Mouse (Mus musculus) Muller cell, postnatal 12 days (primary cell): ENCODE data around the gene Pax2.

Experiments used
- DNase-seq: peaks from one replicate; pipeline ENCODE4 v3.0.0-alpha.2; 2015; ENCODE audit errors: inconsistent ontology term

Gene Pax2

DNA sequence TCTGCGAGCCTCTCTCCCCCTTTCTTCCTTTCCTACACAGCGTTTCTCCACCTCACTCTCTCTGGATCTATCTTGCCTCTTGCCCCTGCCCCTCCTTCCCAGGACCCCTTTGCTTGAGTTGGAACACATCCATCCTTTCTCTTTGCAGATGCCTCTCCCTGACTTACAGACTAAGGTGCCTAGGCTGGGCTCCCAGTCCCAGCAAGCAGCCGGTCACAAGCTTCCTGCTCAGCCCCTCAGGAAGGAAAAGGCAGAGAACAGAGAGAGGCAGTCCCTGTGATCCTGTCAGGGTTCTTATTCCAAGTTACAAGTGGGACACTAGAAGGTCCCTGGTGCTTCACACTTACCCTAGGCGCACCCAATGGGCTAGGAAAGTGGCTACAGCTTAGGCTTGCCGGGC is 7.6 kb upstream of the Pax2 start:
- no peak for DNase-seq

DNA sequence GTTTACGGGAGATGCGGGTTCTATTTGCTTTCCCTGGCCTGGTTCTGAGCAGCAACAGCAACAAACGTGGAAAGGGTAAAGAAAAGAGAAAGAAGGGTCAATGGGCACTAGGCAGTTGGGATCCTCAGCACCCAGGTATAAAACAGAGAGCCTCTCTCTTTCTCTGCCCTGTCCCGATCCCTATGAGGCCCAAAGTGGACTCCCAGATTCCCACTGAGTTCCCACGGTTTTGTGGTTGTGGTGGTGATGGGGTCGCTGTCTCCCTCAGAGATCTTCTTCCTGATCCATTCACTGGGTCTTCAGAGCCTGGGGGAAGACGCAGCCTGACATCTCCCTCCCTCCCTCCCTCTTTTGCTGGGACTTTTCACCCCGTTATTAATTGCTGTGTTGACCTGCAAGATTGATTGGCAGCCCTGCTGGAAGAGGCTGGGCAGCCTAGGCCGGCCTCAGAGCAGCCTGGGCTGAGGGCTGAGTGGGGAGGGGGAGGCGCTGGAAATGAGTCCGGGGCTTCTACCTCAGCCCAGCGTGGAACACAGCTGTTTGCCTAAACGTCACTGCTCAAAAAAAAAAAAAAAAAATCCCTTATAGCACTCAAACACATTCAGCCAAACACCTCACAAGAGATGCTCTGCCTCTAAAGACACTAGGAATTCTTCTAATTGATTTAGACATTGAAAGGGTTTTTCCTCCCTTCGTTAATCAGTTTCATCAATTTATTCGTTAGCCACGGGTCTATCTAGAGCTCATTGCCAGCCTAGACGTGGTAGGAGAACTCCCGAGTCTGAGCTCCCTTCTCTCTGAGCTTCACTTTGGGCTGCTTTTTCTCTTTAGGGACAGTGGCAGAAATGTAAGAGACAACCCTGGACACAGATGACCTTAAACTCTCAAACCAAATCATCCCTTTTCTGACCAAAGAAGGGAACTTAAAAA is 6.5 kb upstream of the Pax2 start:
- no peak for DNase-seq

DNA sequence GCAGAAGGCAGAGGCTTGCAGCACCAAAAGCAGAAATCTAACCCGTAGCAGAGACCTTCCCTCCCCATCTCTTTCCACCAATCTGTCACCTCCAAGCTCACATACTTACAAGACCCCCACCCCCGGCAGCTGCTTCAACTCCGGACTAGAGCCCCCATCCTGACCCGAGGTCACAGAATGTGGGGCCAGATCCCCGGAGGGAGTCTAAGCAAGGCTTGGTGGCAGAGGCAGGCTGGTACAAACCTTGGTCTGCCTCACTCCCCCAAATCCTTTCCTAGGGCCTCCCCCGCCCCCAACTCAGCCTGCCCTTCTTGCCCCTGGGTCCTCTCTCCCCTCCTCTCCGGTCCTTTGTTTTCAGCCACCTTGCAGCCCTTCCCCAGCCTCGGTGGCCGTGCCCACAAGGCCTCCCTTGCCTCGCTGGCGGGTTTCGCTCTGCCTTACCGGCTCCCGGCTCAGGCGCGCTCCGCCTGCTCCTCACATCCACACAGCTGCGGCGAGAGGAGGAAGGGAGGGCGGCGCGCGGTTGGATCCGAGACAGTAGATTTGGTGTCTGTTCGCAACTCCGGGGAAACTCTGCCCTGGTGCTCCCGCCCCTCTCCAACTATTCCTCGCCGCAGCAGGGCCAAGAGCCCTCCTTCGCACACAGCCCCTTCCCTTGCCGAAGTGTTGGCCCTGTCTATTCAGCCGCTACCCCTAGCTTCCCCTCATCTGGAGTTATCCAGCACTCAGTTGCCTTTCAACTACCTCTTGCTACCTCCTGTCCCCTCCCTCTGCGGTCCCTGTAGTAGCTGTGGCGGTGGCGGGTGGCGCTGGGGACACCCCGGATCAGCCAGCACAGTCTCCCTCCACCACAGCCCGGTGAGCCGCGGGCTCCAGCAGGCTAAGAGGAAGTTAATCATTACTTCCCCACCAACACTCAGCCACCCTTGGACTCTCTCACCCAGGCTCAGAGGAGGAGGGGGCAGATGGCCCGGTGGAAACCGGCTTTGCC is 5.5 kb upstream of the Pax2 start:
- no peak for DNase-seq

DNA sequence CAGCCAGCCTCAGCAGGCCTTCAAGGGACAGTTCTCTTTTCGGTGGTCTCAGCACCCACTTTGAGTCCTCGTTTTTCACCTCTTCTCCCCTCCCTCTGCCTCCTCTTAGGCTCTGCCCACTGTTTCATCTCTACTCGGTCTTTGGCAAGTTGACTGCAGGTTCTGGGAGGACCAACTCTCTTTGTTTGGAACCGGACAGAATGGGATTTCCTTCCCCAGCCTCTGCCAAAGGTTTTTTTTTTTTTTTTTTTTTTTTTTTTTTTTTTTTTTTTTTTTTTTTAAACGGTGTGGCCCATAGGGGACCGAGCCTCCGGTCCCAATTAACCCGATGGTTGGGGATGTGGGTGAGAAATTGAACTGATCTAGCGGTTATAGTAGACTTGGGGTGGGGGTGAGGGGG is 4.8 kb upstream of the Pax2 start:
- no peak for DNase-seq

DNA sequence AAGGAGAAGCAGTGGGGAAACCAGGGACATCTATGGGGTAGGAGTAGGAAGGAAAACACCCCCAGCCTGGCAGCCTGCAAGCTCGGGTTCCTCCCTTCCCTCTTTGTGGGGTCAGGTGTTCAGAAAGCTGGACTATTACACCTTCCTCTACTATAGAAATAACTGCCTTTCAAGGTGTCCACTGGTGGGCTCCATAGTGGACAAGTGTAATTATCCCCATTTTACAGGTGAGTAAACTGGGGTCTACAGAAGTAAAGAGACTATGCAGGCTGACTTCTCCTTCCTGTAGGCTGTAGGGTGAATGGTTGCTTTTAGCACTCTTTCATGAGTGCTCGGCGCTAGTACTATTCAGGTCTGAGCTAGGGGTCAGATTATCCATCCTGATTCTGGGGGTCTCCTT is 4.3 kb upstream of the Pax2 start:
- no peak for DNase-seq

DNA sequence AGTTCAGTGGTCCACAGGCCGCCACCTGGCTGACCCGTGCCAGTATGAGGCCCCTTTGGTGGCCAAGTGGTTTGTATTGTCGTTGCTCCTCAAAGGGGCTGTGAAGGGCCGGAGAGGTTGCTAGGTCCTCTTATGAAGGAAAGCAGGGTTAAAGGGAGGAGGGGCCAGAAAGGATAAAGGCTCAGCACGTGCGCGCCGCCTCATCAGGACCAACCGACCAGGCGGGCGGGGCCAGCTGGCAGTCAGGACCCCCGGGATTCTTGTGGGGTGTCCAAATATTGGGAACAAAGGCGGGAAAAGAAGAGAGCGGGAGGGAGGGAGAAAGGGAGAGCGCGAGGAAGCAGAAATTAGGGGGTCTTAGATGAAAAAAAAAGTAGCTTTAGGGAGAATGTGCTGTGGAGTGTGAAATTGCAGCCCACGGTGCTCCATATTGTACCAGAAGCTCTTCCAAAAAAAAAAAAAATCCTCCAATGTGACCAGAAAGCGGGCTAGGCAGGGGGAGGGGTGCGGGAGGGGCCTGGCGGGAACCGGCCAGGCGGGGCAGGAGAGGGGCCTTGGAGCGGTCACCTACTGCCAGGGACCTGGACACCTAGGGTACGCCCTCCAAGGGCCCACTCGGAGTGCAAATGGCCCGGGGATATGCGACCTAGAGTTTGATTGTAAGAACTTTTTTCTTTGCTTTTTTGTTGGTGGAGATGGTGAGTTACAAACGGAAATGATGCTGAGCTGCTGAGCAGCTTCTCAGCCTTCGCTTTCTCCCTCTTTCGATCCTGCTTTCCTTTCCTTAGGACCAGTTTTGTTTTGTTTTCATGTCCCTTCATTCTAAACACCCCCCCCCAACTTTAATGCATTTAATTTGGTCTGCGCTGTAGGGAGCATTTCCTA is 3.5 kb upstream of the Pax2 start:
- no peak for DNase-seq

DNA sequence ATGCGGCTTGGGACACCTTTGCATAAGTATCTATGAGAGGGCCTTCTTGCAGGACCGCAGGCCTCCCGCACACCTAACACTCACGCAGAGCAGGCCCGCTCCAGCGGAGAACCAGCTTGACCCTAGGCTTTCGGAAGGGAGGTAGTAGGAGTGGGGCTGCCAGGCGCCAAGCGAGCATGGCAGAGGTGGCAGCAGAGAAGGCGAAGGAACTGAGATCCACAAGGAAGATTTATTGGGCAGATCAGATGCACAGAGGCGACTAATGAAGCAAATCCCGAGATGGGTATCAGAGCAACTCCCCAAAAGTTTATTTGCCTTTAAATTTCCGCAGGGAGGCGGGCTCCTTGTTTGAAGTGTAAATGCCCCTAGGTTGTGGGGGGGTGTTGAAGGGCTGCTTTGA is 2.5 kb upstream of the Pax2 start:
- no peak for DNase-seq

DNA sequence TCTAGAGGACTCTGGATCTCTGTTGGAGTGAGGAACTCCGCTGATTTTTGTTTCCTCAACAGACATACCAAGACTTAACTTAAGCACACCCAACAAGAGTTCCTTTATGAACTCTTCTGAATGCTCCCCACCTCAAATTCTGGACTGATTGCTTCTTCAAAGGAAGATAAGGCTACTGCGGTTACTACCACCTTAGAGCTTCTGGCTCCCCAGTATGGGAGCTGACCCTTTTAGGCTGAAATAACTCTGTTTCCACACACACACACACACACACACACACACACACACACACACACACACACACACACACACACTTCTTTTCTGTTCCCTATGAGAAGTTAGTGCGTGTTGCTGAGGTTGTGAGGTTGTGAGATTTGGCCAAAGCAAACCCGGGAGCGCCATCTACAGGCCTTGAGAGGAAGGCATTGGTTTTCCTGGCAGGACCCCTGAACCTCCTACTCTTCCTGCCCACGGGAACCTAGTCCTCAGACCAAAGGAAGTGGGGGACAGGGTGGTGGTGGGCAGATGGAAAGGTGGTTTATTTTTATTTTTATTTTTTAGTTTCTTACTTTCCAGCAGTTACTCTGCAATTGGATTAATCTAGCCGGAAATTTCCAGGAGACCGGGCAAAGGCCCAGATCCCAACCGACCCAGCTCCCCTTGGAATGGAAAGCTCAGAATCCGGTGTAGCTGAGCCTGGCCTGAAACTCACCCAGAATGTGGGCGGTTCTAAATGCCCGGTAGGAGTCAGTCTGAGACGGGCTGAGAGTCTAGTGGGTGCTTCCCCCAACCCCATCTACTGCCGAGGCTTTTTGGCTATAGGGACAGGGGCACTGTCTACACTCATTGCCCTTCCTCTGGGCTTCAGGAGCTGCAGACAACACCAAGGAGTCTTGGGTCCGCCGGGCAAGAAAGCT is 1.1 kb upstream of the Pax2 start:
- peak; percentile 56 for DNase-seq

DNA sequence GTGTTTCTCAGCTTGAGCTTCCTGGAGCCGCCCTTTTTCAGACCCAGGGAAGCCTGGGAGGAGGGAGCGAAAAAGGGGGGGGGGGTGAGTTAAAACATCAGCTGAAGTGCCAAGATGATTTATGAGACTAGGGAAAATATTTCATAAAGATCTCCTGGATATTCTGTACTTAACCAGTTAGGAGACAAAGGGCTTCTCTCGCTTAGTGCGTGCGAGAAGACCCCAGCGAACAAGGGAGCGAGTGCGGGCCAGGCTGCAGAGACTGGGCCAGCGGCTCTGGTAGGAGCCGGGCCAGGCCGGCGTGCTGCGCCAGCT is 510 bp upstream of the Pax2 start:
- DNase-seq: no peak

DNA sequence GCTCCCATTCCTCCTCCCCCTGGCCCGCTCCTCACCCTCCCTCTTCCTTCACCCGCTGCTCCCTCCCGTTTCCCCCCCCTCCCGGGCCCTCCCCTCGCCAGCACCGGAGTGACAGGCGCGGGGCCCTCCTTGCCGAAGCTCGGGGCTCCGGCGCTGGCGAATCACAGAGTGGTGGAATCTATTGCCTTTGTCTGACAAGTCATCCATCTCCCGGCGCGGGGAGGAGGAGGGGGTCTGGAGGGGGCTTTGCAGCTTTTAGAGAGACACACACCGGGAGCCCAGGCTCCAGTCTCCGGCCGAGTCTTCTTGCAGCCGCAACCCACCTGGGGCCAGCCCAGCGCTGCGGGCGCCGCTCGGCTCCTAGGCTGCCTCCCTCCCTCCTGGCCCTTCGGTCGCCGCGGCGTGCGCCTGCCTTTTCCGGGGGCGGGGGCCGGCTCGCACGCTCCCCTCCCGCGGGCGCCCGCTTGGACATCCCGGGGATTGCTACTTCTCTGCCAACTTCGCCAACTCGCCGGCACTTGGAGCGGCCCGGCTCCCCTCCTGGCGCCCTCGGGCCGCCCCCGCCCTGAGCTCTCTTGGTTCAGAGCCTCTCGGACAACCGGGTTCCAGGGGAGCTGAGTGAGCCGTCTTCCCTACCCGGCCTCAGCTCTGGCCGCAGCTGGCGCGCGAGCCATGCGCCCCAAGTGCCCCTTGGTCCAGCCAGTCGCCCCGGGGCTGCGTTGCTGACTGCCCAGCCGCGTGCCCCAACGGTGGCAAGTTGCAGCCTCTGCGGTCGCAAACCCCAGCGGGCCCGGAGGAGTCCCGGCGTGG is 781 bp downstream of the Pax2 start:
- peak; percentile 75 for DNase-seq

DNA sequence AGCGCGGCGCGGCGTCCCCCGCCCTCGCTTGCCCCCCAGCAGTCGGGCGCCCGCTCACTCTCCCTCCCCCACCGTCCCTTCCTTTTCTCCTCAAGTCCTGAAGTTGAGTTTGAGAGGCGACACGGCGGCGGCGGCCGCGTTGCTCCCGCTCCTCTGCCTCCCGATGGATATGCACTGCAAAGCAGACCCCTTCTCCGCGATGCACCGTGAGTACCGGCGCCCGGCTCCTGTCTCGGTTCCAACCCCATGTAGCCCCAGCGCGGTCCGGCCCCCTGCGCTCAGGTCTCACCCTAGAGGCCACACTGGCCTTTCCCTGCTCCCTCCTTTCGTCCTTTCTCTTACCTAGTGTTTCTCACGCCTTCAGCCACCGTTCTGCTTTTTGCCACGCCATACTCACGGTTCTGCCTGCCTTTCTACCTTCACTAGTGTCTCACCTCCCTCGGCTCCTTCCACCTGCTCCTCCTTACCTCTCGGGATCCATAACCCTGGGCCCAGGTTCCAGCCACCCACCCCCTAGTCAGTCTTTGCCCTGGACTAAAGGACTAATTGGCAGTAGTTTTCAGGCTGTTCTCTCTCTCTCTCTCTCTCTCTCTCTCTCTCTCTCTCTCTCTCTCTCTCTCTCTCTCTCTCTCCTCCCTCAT is 1.5 kb downstream of the Pax2 start:
- no peak for DNase-seq

DNA sequence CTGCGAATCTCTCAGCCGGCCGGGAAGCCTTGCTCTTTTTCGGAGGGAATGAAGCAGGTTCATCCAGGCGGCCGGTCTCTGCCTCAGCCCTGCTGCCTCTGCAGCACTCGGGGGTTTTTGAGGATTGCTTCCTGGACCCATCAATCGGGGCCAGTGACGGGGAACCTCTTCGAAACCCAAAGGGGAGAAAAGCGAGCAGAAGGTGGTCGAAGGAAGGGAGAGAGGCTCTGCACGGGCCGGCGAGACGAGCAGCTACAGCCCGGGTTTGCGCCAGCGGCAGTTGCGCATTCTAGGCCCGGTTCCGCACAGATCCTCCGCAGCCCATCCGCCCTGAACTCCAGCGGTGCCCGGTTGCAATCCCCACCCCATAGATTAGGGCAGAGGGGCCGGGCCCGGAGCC is 3.0 kb downstream of the Pax2 start:
- no peak for DNase-seq

DNA sequence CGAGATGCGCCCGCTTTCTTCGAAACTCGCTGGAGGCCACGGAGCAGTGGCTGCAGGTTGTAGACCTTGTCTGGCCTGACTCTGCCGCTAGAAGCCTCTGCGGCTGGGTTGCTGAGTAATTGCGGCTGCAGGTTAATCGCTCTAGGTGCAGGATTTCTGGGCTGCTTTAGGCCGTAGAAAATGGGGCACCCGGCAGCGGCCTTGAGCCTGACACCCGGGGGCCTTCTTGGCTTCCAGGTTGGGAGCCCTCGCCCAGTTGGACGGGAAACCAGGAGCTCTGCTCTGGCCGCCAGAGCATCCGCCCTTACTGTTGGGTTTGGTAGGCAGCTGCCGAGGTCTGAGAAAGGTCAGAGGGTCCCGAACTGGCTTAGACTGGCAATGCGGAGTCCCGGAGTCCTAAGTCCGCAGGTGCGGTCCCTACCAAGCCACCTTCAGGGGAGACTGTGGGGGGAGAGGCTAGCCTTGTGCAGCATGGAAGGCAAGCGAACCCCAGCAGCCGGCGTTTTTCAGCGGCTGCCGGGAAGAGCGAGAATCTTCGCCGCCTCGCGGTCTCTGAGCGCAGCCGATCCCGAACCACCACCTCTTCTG is 3.8 kb downstream of the Pax2 start:
- no peak for DNase-seq

DNA sequence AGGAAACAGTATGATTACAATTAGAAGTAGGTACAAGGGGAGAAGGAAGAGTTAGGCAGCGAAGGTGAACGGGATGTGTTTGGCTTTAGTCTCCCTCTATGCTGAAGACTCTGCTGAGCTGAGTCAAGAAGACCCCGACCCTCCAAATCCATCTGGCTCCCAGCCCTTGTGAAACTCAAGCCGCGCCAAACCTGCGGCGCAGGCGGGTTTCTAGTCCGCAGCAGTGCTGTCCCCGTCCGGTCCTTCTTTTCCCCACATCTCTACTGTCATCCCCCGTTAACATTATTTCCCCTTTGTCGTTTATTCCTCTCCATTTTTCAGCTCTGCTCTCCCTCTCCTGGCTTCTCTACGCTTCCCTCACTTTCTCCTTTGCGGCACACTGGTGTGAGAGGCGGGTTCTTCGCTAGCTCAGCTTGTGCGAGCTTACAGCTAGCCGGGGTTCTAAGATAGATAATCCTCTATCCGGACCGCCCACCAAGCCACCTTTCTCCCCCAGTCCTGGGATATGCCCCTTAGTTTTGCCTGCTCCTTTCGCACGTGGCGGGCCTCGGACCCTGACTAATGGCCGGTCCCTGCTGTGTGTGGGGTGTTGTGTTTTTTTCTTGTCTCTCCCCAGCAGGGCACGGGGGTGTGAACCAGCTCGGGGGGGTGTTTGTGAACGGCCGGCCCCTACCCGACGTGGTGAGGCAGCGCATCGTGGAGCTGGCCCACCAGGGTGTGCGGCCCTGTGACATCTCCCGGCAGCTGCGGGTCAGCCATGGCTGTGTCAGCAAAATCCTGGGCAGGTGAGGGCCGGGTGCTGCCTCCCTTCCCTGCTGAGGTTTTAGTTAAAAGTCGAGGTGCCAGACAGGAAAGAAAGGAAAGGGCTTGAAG is 4.7 kb downstream of the Pax2 start:
- no peak for DNase-seq

DNA sequence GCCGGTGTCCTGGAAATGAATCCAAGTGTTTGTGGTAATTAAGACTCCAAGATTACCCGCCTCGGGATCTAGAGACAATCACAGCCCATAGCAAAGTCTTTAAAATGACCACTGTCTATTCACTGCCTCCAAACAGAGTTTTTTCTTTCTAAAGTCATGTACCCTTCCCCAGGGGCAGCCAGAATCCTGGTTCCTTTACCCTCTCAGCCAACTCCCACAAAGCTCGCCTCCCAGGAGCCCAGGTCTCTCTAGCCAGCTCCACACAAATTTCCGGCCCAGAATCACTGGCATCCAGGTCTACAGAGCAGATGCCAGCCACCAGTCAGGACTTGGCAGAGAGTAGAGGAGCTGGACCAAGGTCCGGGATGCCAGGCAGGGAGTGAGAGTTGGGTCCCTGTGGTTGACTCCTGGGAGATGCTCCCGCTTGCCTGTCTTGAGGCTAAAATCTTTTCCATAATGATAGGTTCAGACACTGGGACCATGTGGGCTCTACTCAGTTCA is 6.3 kb downstream of the Pax2 start:
- no peak for DNase-seq

DNA sequence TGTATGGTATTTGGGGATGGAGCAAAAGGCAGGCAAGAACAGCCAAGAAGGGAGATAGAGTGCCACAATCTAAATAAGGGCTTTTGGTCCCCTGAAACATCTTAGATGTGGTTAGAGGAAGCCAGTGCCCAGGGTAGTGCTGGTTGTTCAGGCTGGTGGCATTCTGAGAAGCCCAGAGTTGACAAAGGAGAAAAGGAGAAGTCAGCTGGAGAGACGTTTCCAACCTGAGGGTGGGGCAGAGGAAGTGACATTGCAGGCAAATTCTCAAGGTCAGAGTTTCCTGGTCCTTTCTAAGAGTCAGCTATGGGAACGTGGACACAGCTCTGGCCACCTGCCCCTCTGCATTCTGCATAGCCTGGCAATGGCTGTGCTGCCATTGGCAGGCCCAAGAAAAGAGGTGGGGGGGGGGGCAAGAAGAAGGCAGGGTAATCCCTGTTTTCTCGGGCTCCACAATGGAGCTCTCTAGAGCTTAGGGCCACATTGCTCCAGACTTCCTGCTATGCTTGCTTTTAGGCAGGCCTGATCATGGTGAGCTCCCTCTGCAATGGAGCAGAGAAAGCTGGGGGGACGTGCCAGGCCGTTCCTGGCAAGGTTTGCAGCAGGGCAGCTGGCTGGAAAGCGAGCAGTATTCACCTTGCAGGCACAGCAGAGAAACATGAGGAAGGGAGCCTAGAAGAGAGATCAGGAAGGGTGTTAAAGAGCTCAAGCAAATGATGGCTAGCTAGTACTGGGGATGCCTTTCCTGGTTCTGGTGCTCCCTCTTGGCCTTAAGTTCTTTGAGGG is 14.6 kb downstream of the Pax2 start:
- no peak for DNase-seq

DNA sequence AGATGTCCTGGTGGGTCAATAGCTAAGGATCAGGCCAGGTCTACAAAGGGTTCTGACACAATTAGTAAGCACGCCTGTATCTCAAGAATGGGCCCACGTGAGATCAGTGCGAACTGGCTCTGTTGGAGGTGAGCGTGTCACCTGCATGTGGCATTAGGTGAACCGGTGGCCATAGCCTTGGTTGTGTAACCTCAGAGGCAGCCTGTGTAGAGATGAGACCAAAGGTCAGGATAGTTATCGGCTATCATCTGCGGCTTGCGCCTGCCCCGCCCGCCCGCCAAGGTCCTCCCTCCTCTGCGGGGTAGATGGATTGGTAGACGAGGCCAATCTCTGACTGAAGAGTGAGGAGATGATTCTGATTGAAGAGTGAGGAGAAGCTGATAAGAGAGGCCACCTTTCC is 15.7 kb downstream of the Pax2 start:
- DNase-seq: no peak
